Mouse (Mus musculus): ENCODE results near the gene Olfr1412. TPM values are rescaled to one million over a fixed set of nuclear protein-coding genes. Genes with fewer than 3 reads are reported as not detected.

Gene Olfr1412
- polyA plus RNA-seq, 1 experiment from 2014 or later: not detected

- 82% methylated on average over 8 of the region's 8 CpGs for WGBS (ENCODE audit: insufficient replicate concordance)
- H3K27me3 ChIP-seq (ENCODE audit: control insufficient read depth, insufficient read depth, low read length): no peaks in the 10 kb centered on the region
- no peak overlapping the region for H3K27ac ChIP-seq (ENCODE audit: low read depth, low read length)
These were observed 48.1 kb downstream of the Olfr1412 start for GRCm38 (mm10) chr1:92633726-92634125.

GRCm38 (mm10) chr1:92634569-92634968 lies 49.0 kb downstream of the Olfr1412 start:
- no peak for ATAC-seq (replicated peaks; ENCODE audit: insufficient number of reproducible peaks, low FRiP score, low TSS enrichment)
- Histone ChIP-seq H3K27me3 (ENCODE audit: control insufficient read depth, insufficient read depth, low read length) (no peaks in the 10 kb centered on the region), H3K9ac (ENCODE audit: low read depth, low read length) (no peak overlapping the region), H3K4me3 (ENCODE audit: low read depth, low read length) (no peak overlapping the region), H3K36me3 (ENCODE audit: control insufficient read depth, insufficient read depth, low read length) (peaks cover 3% of the 10 kb centered on the region), H3K27ac (ENCODE audit: low read depth, low read length) (no peak overlapping the region), H3K4me2 (no peak overlapping the region), H3K9me3 (replicated peaks; ENCODE audit: control insufficient read depth, low read length) (no peaks in the 10 kb centered on the region), H3K4me1 (ENCODE audit: control insufficient read depth, insufficient read depth, low read length) (no peaks in the 10 kb centered on the region)
- 53% methylated on average over 1 of the region's 1 CpGs for WGBS (ENCODE audit: insufficient replicate concordance)

More at GRCm38 (mm10) chr1:92633726-92634125, 48.1 kb downstream of the Olfr1412 start:
- Histone ChIP-seq H3K4me1 (ENCODE audit: control insufficient read depth, insufficient read depth, low read length) (no peaks in the 10 kb centered on the region), H3K9me3 (replicated peaks; ENCODE audit: control insufficient read depth, low read length) (no peaks in the 10 kb centered on the region), H3K4me2 (no peak overlapping the region), H3K4me3 (ENCODE audit: low read depth, low read length) (no peak overlapping the region), H3K36me3 (ENCODE audit: control insufficient read depth, insufficient read depth, low read length) (peaks cover 3% of the 10 kb centered on the region), H3K9ac (ENCODE audit: low read depth, low read length) (0 out of 2 replicates have a peak overlapping the region, but pooled peaks have one; percentile 2)
- no peak for ATAC-seq (replicated peaks; ENCODE audit: insufficient number of reproducible peaks, low FRiP score, low TSS enrichment)

- Histone ChIP-seq H3K4me2 (no peak overlapping the region), H3K27me3 (ENCODE audit: control insufficient read depth, insufficient read depth, low read length) (no peaks in the 10 kb centered on the region), H3K4me3 (ENCODE audit: low read depth, low read length) (no peak overlapping the region), H3K9me3 (replicated peaks; ENCODE audit: control insufficient read depth, low read length) (no peaks in the 10 kb centered on the region), H3K9ac (ENCODE audit: low read depth, low read length) (no peak overlapping the region), H3K36me3 (ENCODE audit: control insufficient read depth, insufficient read depth, low read length) (peaks cover 3% of the 10 kb centered on the region), H3K27ac (ENCODE audit: low read depth, low read length) (no peak overlapping the region), H3K4me1 (ENCODE audit: control insufficient read depth, insufficient read depth, low read length) (peaks cover 2% of the 10 kb centered on the region; the same call in 1 of the 2 replicates)
- WGBS (ENCODE audit: insufficient replicate concordance): 87% methylated on average over 4 of the region's 4 CpGs
- no peak for ATAC-seq (replicated peaks; ENCODE audit: insufficient number of reproducible peaks, low FRiP score, low TSS enrichment)
These were observed 49.5 kb downstream of the Olfr1412 start for GRCm38 (mm10) chr1:92634976-92635599.

GRCm38 (mm10) chr1:92636015-92636414 lies 50.4 kb downstream of the Olfr1412 start:
- H3K9me3 ChIP-seq (replicated peaks; ENCODE audit: control insufficient read depth, low read length): no peaks in the 10 kb centered on the region
- H3K27ac ChIP-seq (ENCODE audit: low read depth, low read length): no peak overlapping the region
- no peak for ATAC-seq (replicated peaks; ENCODE audit: insufficient number of reproducible peaks, low FRiP score, low TSS enrichment)
- no peak overlapping the region for H3K4me2 ChIP-seq
- peaks cover 3% of the 10 kb centered on the region for H3K36me3 ChIP-seq (ENCODE audit: control insufficient read depth, insufficient read depth, low read length)
- H3K4me3 ChIP-seq (ENCODE audit: low read depth, low read length): no peak overlapping the region
- H3K4me1 ChIP-seq (ENCODE audit: control insufficient read depth, insufficient read depth, low read length): peaks cover 12% of the 10 kb centered on the region
- 83% methylated on average over 8 of the region's 8 CpGs for WGBS (ENCODE audit: insufficient replicate concordance)
- H3K27me3 ChIP-seq (ENCODE audit: control insufficient read depth, insufficient read depth, low read length): no peaks in the 10 kb centered on the region
- no peak overlapping the region for H3K9ac ChIP-seq (ENCODE audit: low read depth, low read length)

- H3K36me3 ChIP-seq (ENCODE audit: control insufficient read depth, insufficient read depth, low read length): peaks cover 3% of the 10 kb centered on the region
- no peak overlapping the region for H3K9ac ChIP-seq (ENCODE audit: low read depth, low read length)
- H3K27me3 ChIP-seq (ENCODE audit: control insufficient read depth, insufficient read depth, low read length): no peaks in the 10 kb centered on the region
- no peak overlapping the region for H3K4me3 ChIP-seq (ENCODE audit: low read depth, low read length)
- H3K27ac ChIP-seq (ENCODE audit: low read depth, low read length): no peak overlapping the region
- no peak overlapping the region for H3K4me2 ChIP-seq
- H3K4me1 ChIP-seq (ENCODE audit: control insufficient read depth, insufficient read depth, low read length): peaks cover 14% of the 10 kb centered on the region
- no peaks in the 10 kb centered on the region for H3K9me3 ChIP-seq (replicated peaks; ENCODE audit: control insufficient read depth, low read length)
- WGBS (ENCODE audit: insufficient replicate concordance): 90% methylated on average over 11 of the region's 11 CpGs
- no peak for ATAC-seq (replicated peaks; ENCODE audit: insufficient number of reproducible peaks, low FRiP score, low TSS enrichment)
These were observed 51.1 kb downstream of the Olfr1412 start for GRCm38 (mm10) chr1:92636676-92637075.

- WGBS (ENCODE audit: insufficient replicate concordance): 92% methylated on average over 15 of the region's 15 CpGs
- Histone ChIP-seq H3K4me1 (ENCODE audit: control insufficient read depth, insufficient read depth, low read length) (peaks cover 16% of the 10 kb centered on the region), H3K4me3 (ENCODE audit: low read depth, low read length) (no peak overlapping the region), H3K9ac (ENCODE audit: low read depth, low read length) (no peak overlapping the region), H3K9me3 (replicated peaks; ENCODE audit: control insufficient read depth, low read length) (no peaks in the 10 kb centered on the region), H3K27ac (ENCODE audit: low read depth, low read length) (no peak overlapping the region), H3K36me3 (ENCODE audit: control insufficient read depth, insufficient read depth, low read length) (peaks cover 3% of the 10 kb centered on the region), H3K27me3 (ENCODE audit: control insufficient read depth, insufficient read depth, low read length) (no peaks in the 10 kb centered on the region), H3K4me2 (no peak overlapping the region)
- ATAC-seq (replicated peaks; ENCODE audit: insufficient number of reproducible peaks, low FRiP score, low TSS enrichment): no peak
These were observed 52.1 kb downstream of the Olfr1412 start for GRCm38 (mm10) chr1:92637501-92638172.

GRCm38 (mm10) chr1:92638181-92638580 lies 52.6 kb downstream of the Olfr1412 start:
- Histone ChIP-seq H3K4me1 (ENCODE audit: control insufficient read depth, insufficient read depth, low read length) (peaks cover 16% of the 10 kb centered on the region), H3K36me3 (ENCODE audit: control insufficient read depth, insufficient read depth, low read length) (peaks cover 3% of the 10 kb centered on the region), H3K4me2 (no peak overlapping the region), H3K4me3 (ENCODE audit: low read depth, low read length) (no peak overlapping the region), H3K27me3 (ENCODE audit: control insufficient read depth, insufficient read depth, low read length) (no peaks in the 10 kb centered on the region), H3K9ac (ENCODE audit: low read depth, low read length) (no peak overlapping the region), H3K9me3 (replicated peaks; ENCODE audit: control insufficient read depth, low read length) (no peaks in the 10 kb centered on the region), H3K27ac (ENCODE audit: low read depth, low read length) (no peak overlapping the region)
- WGBS (ENCODE audit: insufficient replicate concordance): 85% methylated on average over 3 of the region's 3 CpGs
- no peak for ATAC-seq (replicated peaks; ENCODE audit: insufficient number of reproducible peaks, low FRiP score, low TSS enrichment)

- H3K9me3 ChIP-seq (replicated peaks; ENCODE audit: control insufficient read depth, low read length): no peaks in the 10 kb centered on the region
- no peak overlapping the region for H3K4me2 ChIP-seq
- no peak overlapping the region for H3K4me3 ChIP-seq (ENCODE audit: low read depth, low read length)
- H3K27me3 ChIP-seq (ENCODE audit: control insufficient read depth, insufficient read depth, low read length): no peaks in the 10 kb centered on the region
- 92% methylated on average over 4 of the region's 4 CpGs for WGBS (ENCODE audit: insufficient replicate concordance)
- peaks cover 3% of the 10 kb centered on the region for H3K36me3 ChIP-seq (ENCODE audit: control insufficient read depth, insufficient read depth, low read length)
- H3K9ac ChIP-seq (ENCODE audit: low read depth, low read length): no peak overlapping the region
- peaks cover 16% of the 10 kb centered on the region for H3K4me1 ChIP-seq (ENCODE audit: control insufficient read depth, insufficient read depth, low read length)
- H3K27ac ChIP-seq (ENCODE audit: low read depth, low read length): no peak overlapping the region
- ATAC-seq (replicated peaks; ENCODE audit: insufficient number of reproducible peaks, low FRiP score, low TSS enrichment): no peak
These were observed 53.2 kb downstream of the Olfr1412 start for GRCm38 (mm10) chr1:92638736-92639135.

Measured in heart, embryonic 11.5 days (tissue).